Mouse (Mus musculus): ENCODE measurements around the gene Trmt10a. TPM values are rescaled to one million over a fixed set of nuclear protein-coding genes. Genes with fewer than 3 reads are reported as not detected.

Gene Trmt10a
- total and polyA plus RNA-seq, 3 experiments, result 0.47 to 3.8 (median 3.2) TPM

DNA sequence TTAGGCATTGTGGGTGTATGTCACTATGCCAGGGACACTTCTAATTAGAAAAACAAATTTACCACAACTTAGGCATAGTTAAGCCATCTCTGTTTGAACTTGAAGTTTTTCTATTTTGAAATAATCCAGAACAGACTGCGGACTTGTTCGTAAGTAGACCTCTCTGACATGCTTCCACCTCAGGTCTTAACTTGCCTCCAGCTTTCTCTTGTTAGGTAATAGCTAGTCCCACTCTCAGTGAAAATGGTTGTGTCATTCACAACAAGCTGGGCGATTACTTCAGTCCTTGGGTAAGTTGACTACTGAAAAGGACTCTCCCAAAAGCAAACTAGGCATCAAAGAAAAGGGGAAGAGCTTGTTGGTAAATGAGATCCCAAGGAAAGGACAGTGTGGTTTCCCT is 65.6 kb downstream of the Trmt10a start:
- H3K27ac ChIP-seq, result no peak overlapping the region
- TF ChIP-seq CTCF (IDR thresholded peaks at IDR 0.05) (no peak), POLR2A (IDR thresholded peaks at IDR 0.05; ENCODE audit: insufficient read depth, low read depth, low read length) (no peak), EP300 (IDR thresholded peaks at IDR 0.05; ENCODE audit: insufficient read depth, low read depth, low read length) (no peak)
- intact Hi-C loops (cut with DNase I), result no loop called here
- no peaks in the 10 kb centered on the region for H3K27me3 ChIP-seq (ENCODE audit: control insufficient read depth, insufficient read depth, low read length)
- H3K79me2 ChIP-seq (replicated peaks; ENCODE audit: control insufficient read depth, insufficient read depth, low read length), result no peaks in the 10 kb centered on the region
- no peaks in the 10 kb centered on the region for H3K36me3 ChIP-seq (ENCODE audit: control insufficient read depth, insufficient read depth, low read length)
- no peak overlapping the region for H3K4me3 ChIP-seq
- no peak overlapping the region for H3K9ac ChIP-seq (ENCODE audit: low read depth, low read length)
- no peak for DNase-seq
- WGBS, result 92% methylated on average over 3 of the region's 3 CpGs
- no peaks in the 10 kb centered on the region for H3K4me1 ChIP-seq (ENCODE audit: control insufficient read depth, insufficient read depth, low read length)

Other genes starting within 250 kb of the Trmt10a start
- gene Lamtor3, start 224.9 kb upstream of the Trmt10a start, total RNA-seq (2021), result 100 to 1,000 TPM in 1 of 2 experiments, 10 to 100 TPM in 1; 88.9 to 107 TPM
- 48.7 and 77.2 TPM in 2 replicates for gene Lamtor3, start 224.9 kb upstream of the Trmt10a start, polyA plus RNA-seq (2012; rRNA removed)
- 1 to 10 TPM; 5.0 to 6.9 TPM for gene Dapp1, start 161.9 kb upstream of the Trmt10a start, total RNA-seq (2021)
- 4.0 and 5.2 TPM in 2 replicates for gene Dapp1, start 161.9 kb upstream of the Trmt10a start, polyA plus RNA-seq (2012; rRNA removed)
- gene 1110002E22Rik, start 78.4 kb upstream of the Trmt10a start, total RNA-seq (2021), result 10 to 100 TPM; 48.1 to 48.8 TPM
- 14.7 and 22.9 TPM in 2 replicates for gene 1110002E22Rik, start 78.4 kb upstream of the Trmt10a start, polyA plus RNA-seq (2012; rRNA removed)
- gene Gm5105, start 76.1 kb upstream of the Trmt10a start, total RNA-seq (2021), result 1 to 10 TPM in 1 of 2 experiments, under 1 TPM in 1; 0.77 to 1.4 TPM
- gene Gm5105, start 76.1 kb upstream of the Trmt10a start, polyA plus RNA-seq (2012; rRNA removed), result 1.4 and 2.0 TPM in 2 replicates
- 1 to 10 TPM; 5.9 to 6.9 TPM for gene Mttp, start 1.5 kb downstream of the Trmt10a start, total RNA-seq (2021)
- gene Mttp, start 1.5 kb downstream of the Trmt10a start, polyA plus RNA-seq (2012; rRNA removed), result 2.0 and 3.0 TPM in 2 replicates
- not detected for gene 4930579F01Rik, start 50.4 kb downstream of the Trmt10a start, total RNA-seq (2021)
- gene 4930579F01Rik, start 50.4 kb downstream of the Trmt10a start, polyA plus RNA-seq (2012; rRNA removed), result 0.06 TPM in 1 of 2 replicates, not detected in the other
- under 1 TPM in 1 of 2 experiments, not detected in 1; 0.73 TPM for gene Adh7, start 74.3 kb downstream of the Trmt10a start, total RNA-seq (2021)
- 0.15 and 1.4 TPM in 2 replicates for gene Adh7, start 74.3 kb downstream of the Trmt10a start, polyA plus RNA-seq (2012; rRNA removed)
- 10 to 100 TPM; 27.5 to 34.3 TPM for gene Adh1, start 117.5 kb downstream of the Trmt10a start, total RNA-seq (2021)
- gene Adh1, start 117.5 kb downstream of the Trmt10a start, polyA plus RNA-seq (2012; rRNA removed), result 26.1 and 29.7 TPM in 2 replicates
- gene Adh6a, start 169.8 kb downstream of the Trmt10a start, total RNA-seq (2021), result not detected
- gene Adh6a, start 169.8 kb downstream of the Trmt10a start, polyA plus RNA-seq (2012; rRNA removed), result not detected in 2 replicates
- gene Adh6b, start 198.3 kb downstream of the Trmt10a start, total RNA-seq (2021), result 1 to 10 TPM; 1.4 to 2.0 TPM
- 0.18 and 0.44 TPM in 2 replicates for gene Adh6b, start 198.3 kb downstream of the Trmt10a start, polyA plus RNA-seq (2012; rRNA removed)